Mouse (Mus musculus): ENCODE measurements around the gene Gapdh. TPM values are rescaled to one million over a fixed set of nuclear protein-coding genes. Genes with fewer than 3 reads are reported as not detected.

The Gapdh gene
- total RNA-seq, 1 experiment: 2,407 TPM

- H3K4me1 ChIP-seq (ENCODE audit: control insufficient read depth in 2 of 2, insufficient read depth in 2 of 2, low read length in 2 of 2, poor library complexity in 1 of 2): peaks cover 6 to 12% of the 10 kb centered on the region in 2 experiments
- no peak for DNase-seq (ENCODE audit: low read depth, low spot score)
- in situ Hi-C loops (cut with MboI; ENCODE audit: low sequenced_read_pairs in 2 of 2, unreplicated experiment in 2 of 2): no loop called here
- TF ChIP-seq ZNF384 (IDR thresholded peaks at IDR 0.05; ENCODE audit: low read depth, low read length) (no peak), HCFC1 (IDR thresholded peaks at IDR 0.05; ENCODE audit: borderline replicate concordance, insufficient read depth, low read length) (no peak), MAFK (IDR thresholded peaks at IDR 0.05; ENCODE audit: insufficient read depth, low read depth, low read length) (no peak), CHD2 (IDR thresholded peaks at IDR 0.05; ENCODE audit: low read depth, low read length) (no peak), ZC3H11A (IDR thresholded peaks at IDR 0.05; ENCODE audit: borderline replicate concordance, low read depth, low read length) (no peak)
- peak overlapping the region; percentile 98 for H3K27ac ChIP-seq (ENCODE audit: insufficient read depth, low read depth, low read length, poor library complexity, severe bottlenecking)
- no peaks in the 10 kb centered on the region for H3K9me3 ChIP-seq (ENCODE audit: control insufficient read depth, insufficient read depth, low read depth, low read length)
- H3K4me3 ChIP-seq (ENCODE audit: insufficient read depth in 1 of 2, low read depth in 1 of 2, low read length in 2 of 2, poor library complexity in 1 of 2, severe bottlenecking in 1 of 2): no peak overlapping the region
- H3K9ac ChIP-seq (ENCODE audit: insufficient read depth, low read depth, low read length, poor library complexity, severe bottlenecking): peak overlapping the region; percentile 60
- peaks cover 2% of the 10 kb centered on the region for H3K36me3 ChIP-seq (ENCODE audit: control insufficient read depth, insufficient read depth, low read length, poor library complexity, severe bottlenecking)
These were observed 29.3 kb upstream of the Gapdh start for GRCm38 (mm10) chr6:125195541-125196075.

DNA sequence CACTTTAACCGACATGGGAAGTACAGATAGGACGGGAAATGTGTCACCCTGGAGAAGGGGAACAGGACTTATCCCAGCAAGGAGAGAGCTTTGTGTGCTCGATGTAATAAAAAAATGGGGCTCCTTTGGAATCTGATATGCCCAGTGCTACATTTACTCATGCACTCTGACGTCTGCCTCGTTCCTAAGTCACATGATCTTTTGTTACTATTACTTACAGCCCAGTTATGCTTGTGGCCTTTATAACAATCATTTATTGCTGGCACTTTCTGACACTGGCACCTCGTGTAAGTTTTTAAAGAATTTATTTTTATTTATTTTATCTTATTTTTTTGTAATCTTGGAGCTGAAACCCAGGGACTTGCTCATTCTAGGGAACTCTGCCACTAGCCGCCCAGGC, 27.1 kb upstream of the Gapdh start:
- no peak overlapping the region for H3K4me3 ChIP-seq (ENCODE audit: insufficient read depth in 1 of 2, low read depth in 1 of 2, low read length in 2 of 2, poor library complexity in 1 of 2, severe bottlenecking in 1 of 2)
- no peak overlapping the region for H3K9ac ChIP-seq (ENCODE audit: insufficient read depth, low read depth, low read length, poor library complexity, severe bottlenecking)
- in situ Hi-C loops (cut with MboI; ENCODE audit: low sequenced_read_pairs in 2 of 2, unreplicated experiment in 2 of 2): no loop called here
- H3K9me3 ChIP-seq (ENCODE audit: control insufficient read depth, insufficient read depth, low read depth, low read length): no peaks in the 10 kb centered on the region
- H3K4me1 ChIP-seq (ENCODE audit: control insufficient read depth in 2 of 2, insufficient read depth in 2 of 2, low read length in 2 of 2, poor library complexity in 1 of 2): peaks cover 6 to 10% of the 10 kb centered on the region in 2 experiments; a peak in 3 of 4 replicates
- DNase-seq (ENCODE audit: low read depth, low spot score): no peak
- TF ChIP-seq ZNF384 (IDR thresholded peaks at IDR 0.05; ENCODE audit: low read depth, low read length) (no peak), HCFC1 (IDR thresholded peaks at IDR 0.05; ENCODE audit: borderline replicate concordance, insufficient read depth, low read length) (no peak), ZC3H11A (IDR thresholded peaks at IDR 0.05; ENCODE audit: borderline replicate concordance, low read depth, low read length) (no peak)
- H3K36me3 ChIP-seq (ENCODE audit: control insufficient read depth, insufficient read depth, low read length, poor library complexity, severe bottlenecking): peaks cover 12% of the 10 kb centered on the region
- no peak overlapping the region for H3K27ac ChIP-seq (ENCODE audit: insufficient read depth, low read depth, low read length, poor library complexity, severe bottlenecking)

GRCm38 (mm10) chr6:125192841-125193240, 26.6 kb upstream of the Gapdh start:
- peaks cover 15% of the 10 kb centered on the region for H3K36me3 ChIP-seq (ENCODE audit: control insufficient read depth, insufficient read depth, low read length, poor library complexity, severe bottlenecking)
- no peaks in the 10 kb centered on the region for H3K9me3 ChIP-seq (ENCODE audit: control insufficient read depth, insufficient read depth, low read depth, low read length)
- no peak for TF ChIP-seq MAFK (IDR thresholded peaks at IDR 0.05; ENCODE audit: insufficient read depth, low read depth, low read length)
- no peak for TF ChIP-seq ZNF384 (IDR thresholded peaks at IDR 0.05; ENCODE audit: low read depth, low read length)
- no peak for TF ChIP-seq ZC3H11A (IDR thresholded peaks at IDR 0.05; ENCODE audit: borderline replicate concordance, low read depth, low read length)
- TF ChIP-seq CHD2 (IDR thresholded peaks at IDR 0.05; ENCODE audit: low read depth, low read length): no peak
- no peak for TF ChIP-seq HCFC1 (IDR thresholded peaks at IDR 0.05; ENCODE audit: borderline replicate concordance, insufficient read depth, low read length)
- H3K27ac ChIP-seq (ENCODE audit: insufficient read depth, low read depth, low read length, poor library complexity, severe bottlenecking): peak overlapping the region; percentile 100; the same call in 1 of the 2 replicates
- H3K4me1 ChIP-seq (ENCODE audit: control insufficient read depth in 2 of 2, insufficient read depth in 2 of 2, low read length in 2 of 2, poor library complexity in 1 of 2): peaks cover 6 to 7% of the 10 kb centered on the region in 2 experiments; a peak in 3 of 4 replicates
- H3K4me3 ChIP-seq (ENCODE audit: insufficient read depth in 1 of 2, low read depth in 1 of 2, low read length in 2 of 2, poor library complexity in 1 of 2, severe bottlenecking in 1 of 2): peak overlapping the region; percentile 97 to 99
- peak overlapping the region; percentile 100 for H3K9ac ChIP-seq (ENCODE audit: insufficient read depth, low read depth, low read length, poor library complexity, severe bottlenecking)
- no peak for DNase-seq (ENCODE audit: low read depth, low spot score)
- in situ Hi-C loops (cut with MboI; ENCODE audit: low sequenced_read_pairs in 2 of 2, unreplicated experiment in 2 of 2): no loop called here

GRCm38 (mm10) chr6:125192016-125192714, 25.9 kb upstream of the Gapdh start:
- peaks cover 20% of the 10 kb centered on the region for H3K36me3 ChIP-seq (ENCODE audit: control insufficient read depth, insufficient read depth, low read length, poor library complexity, severe bottlenecking)
- peak overlapping the region; percentile 100 for H3K9ac ChIP-seq (ENCODE audit: insufficient read depth, low read depth, low read length, poor library complexity, severe bottlenecking)
- H3K4me3 ChIP-seq (ENCODE audit: insufficient read depth in 1 of 2, low read depth in 1 of 2, low read length in 2 of 2, poor library complexity in 1 of 2, severe bottlenecking in 1 of 2): peak overlapping the region; percentile 97 to 99
- in situ Hi-C loops (cut with MboI; ENCODE audit: low sequenced_read_pairs in 2 of 2, unreplicated experiment in 2 of 2): no loop called here
- H3K27ac ChIP-seq (ENCODE audit: insufficient read depth, low read depth, low read length, poor library complexity, severe bottlenecking): peak overlapping the region; percentile 100
- TF ChIP-seq ZNF384 (IDR thresholded peaks at IDR 0.05; ENCODE audit: low read depth, low read length) (no peak), MAFK (IDR thresholded peaks at IDR 0.05; ENCODE audit: insufficient read depth, low read depth, low read length) (no peak), ZC3H11A (IDR thresholded peaks at IDR 0.05; ENCODE audit: borderline replicate concordance, low read depth, low read length) (no peak), HCFC1 (IDR thresholded peaks at IDR 0.05; ENCODE audit: borderline replicate concordance, insufficient read depth, low read length) (no peak), CHD2 (IDR thresholded peaks at IDR 0.05; ENCODE audit: low read depth, low read length) (no peak)
- DNase-seq (ENCODE audit: low read depth, low spot score): peak; percentile 92
- H3K4me1 ChIP-seq (ENCODE audit: control insufficient read depth in 2 of 2, insufficient read depth in 2 of 2, low read length in 2 of 2, poor library complexity in 1 of 2): peaks cover 4 to 5% of the 10 kb centered on the region in 2 experiments; a peak in 2 of 4 replicates
- H3K9me3 ChIP-seq (ENCODE audit: control insufficient read depth, insufficient read depth, low read depth, low read length): no peaks in the 10 kb centered on the region
